Mouse (Mus musculus): Measurements from ENCODE around the gene Ppif.

DNA sequence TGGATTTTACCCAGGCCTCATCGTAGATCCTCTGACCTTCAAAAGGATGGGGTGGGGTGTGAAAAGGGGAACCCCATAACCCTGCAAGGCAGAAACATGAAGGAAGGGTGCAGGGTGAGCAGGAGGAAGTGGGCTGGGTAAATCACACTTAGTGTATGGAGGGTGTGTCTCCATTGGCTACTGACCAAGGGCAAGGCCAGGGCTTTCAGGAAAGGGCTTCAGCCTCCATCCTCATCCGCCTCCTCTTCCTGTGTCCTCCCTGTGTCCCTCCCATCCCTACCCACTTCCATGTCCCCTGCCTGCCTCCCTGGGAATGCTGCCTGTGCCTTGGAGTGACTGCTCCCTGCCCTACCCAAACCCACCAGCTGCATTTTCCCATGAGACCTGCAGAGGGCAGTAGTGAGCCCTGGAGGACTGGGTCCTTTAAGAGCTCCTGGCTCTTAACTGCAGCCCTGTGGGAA lies 47.8 kb upstream of the Ppif start:
- TF ChIP-seq POLR2A (IDR thresholded peaks at IDR 0.05; ENCODE audit: insufficient read depth, low read length), result no peak
- peak; percentile 99 for TF ChIP-seq CTCF (IDR thresholded peaks at IDR 0.05; ENCODE audit: low read depth, low read length)

All from ES-Bruce4 (cell line).